In genomic region chr6:5037225-5037624, GRCm38 (mm10) we compare ENCODE assay signal across 11 mouse cellular contexts.
DNase-seq lines count a peak whose midpoint lies in the region; ATAC-seq lines count a peak whose summit lies in the region.
"Had no signal": no experiment of that assay in that cellular context is flagged by ENCODE, and none has a peak within 500 bp of the region (broad histone marks: within the 10 kb centered on the region; RNA-seq: fewer than 3 reads in every experiment).

No protein-coding gene starts in this region.

- no peak overlapping the region for H3K9ac ChIP-seq in heart, embryonic 13.5 days
- H3K9ac ChIP-seq in kidney, embryonic 16.5 days (replicated peaks; ENCODE audit: low read length), result no peak overlapping the region
- H3K9ac ChIP-seq: limb, embryonic 15.5 days; lung, embryonic 15.5 days had no signal

- no peaks in the 10 kb centered on the region for H3K27me3 ChIP-seq in heart, embryonic 13.5 days (replicated peaks)
- no peaks in the 10 kb centered on the region for H3K27me3 ChIP-seq in kidney, embryonic 16.5 days (ENCODE audit: insufficient read depth, low read length)
- H3K27me3 ChIP-seq: limb, embryonic 15.5 days; lung, embryonic 15.5 days had no signal

- intact Hi-C loops in heart, postnatal 14 days (cut with DNase I), result no loop called here

- peak overlapping the region; percentile 56 for H3K27ac ChIP-seq in heart, embryonic 13.5 days (replicated peaks)
- no peak overlapping the region for H3K27ac ChIP-seq in kidney, embryonic 16.5 days (ENCODE audit: low read length)
- H3K27ac ChIP-seq: limb, embryonic 15.5 days; lung, embryonic 15.5 days had no signal

- H3K4me2 ChIP-seq in heart, embryonic 13.5 days, result no peak overlapping the region
- H3K4me2 ChIP-seq in kidney, embryonic 16.5 days (replicated peaks; ENCODE audit: low read depth, low read length), result no peak overlapping the region
- H3K4me2 ChIP-seq: limb, embryonic 15.5 days; lung, embryonic 15.5 days had no signal

- DNase-seq in heart, postnatal 14 days, result no peak
- DNase-seq in kidney, adult 9 months, result no peak
- DNase-seq in retina, postnatal 1 day, result peak; percentile 46
- DNase-seq in retina, embryonic 14.5 days (ENCODE audit: low spot score), result no peak
- no peak for DNase-seq in thymus, postnatal 4 days
- DNase-seq: cerebellum, adult 8-10 months; embryo, embryonic 11 days had no signal

- peaks cover 26% of the 10 kb centered on the region for H3K4me1 ChIP-seq in heart, embryonic 13.5 days
- H3K4me1 ChIP-seq in kidney, embryonic 16.5 days (ENCODE audit: insufficient read depth, low read length), result peaks cover 5% of the 10 kb centered on the region
- H3K4me1 ChIP-seq: limb, embryonic 15.5 days; lung, embryonic 15.5 days had no signal

- WGBS in heart, embryonic 13.5 days, result 46% methylated on average over 4 of the region's 4 CpGs
- WGBS in kidney, embryonic 16.5 days, result 68% methylated on average over 4 of the region's 4 CpGs

- H3K9me3 ChIP-seq in heart, embryonic 13.5 days, result no peaks in the 10 kb centered on the region
- no peaks in the 10 kb centered on the region for H3K9me3 ChIP-seq in kidney, embryonic 16.5 days (ENCODE audit: low read length)
- H3K9me3 ChIP-seq: limb, embryonic 15.5 days; lung, embryonic 15.5 days had no signal

- H3K4me3 ChIP-seq in heart, embryonic 13.5 days, result no peak overlapping the region
- H3K4me3 ChIP-seq in kidney, embryonic 16.5 days (ENCODE audit: low read length), result no peak overlapping the region
- H3K4me3 ChIP-seq: limb, embryonic 15.5 days; lung, embryonic 15.5 days had no signal

- no peak for ATAC-seq in heart, embryonic 13.5 days (ENCODE audit: extremely low read depth, insufficient number of reproducible peaks, low FRiP score, low TSS enrichment)
- ATAC-seq in kidney, embryonic 16.5 days (ENCODE audit: low FRiP score, low TSS enrichment), result 0 out of 2 replicates have a peak, but pooled peaks have one; percentile 57

- H3K36me3 ChIP-seq in heart, embryonic 13.5 days, result no peaks in the 10 kb centered on the region
- no peaks in the 10 kb centered on the region for H3K36me3 ChIP-seq in kidney, embryonic 16.5 days (ENCODE audit: insufficient read depth, low read length)
- H3K36me3 ChIP-seq: limb, embryonic 15.5 days; lung, embryonic 15.5 days had no signal
